20 mouse cellular contexts compared by ENCODE assay signal in the genomic region with DNA sequence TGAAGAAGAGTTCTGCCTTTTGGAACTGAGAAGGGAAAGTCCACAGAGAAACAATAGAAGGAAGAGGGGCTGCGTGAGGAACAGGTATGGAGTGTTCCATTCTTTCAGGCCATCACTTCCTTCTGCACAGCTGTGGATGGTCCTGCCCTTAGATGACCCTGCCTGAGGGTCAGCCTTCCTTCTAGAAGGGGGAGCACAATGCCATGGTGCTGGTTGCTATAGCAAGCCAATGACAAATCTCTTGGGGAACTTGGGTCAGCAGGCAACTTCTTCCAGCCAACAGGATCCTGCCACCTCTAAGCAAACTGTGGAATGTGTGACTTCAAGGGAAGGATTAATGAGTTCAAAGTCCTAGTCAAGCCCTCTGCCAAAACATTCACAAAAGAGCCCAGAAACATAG.
DNase-seq lines count a peak whose midpoint lies in the region; ATAC-seq and TF ChIP-seq lines count a peak whose summit lies in the region.
"Had no signal": no experiment of that assay in that cellular context is flagged by ENCODE, and none has a peak within 500 bp of the region (broad histone marks: within the 10 kb centered on the region; RNA-seq: fewer than 3 reads in every experiment).

No protein-coding gene starts in this region.

- H3K9me3 ChIP-seq in hindbrain, postnatal 0 days (ENCODE audit: low read length) = no peaks in the 10 kb centered on the region
- H3K9me3 ChIP-seq in hindbrain, embryonic 11.5 days (ENCODE audit: control insufficient read depth, low read length) = no peaks in the 10 kb centered on the region
- H3K9me3 ChIP-seq: embryonic facial prominence, embryonic 10.5 days; limb, embryonic 12.5 days; liver, embryonic 15.5 days; megakaryocyte, embryonic 14.5 days had no signal

- 76% methylated on average over 1 of the region's 1 CpGs for WGBS in hindbrain, postnatal 0 days
- 72% methylated on average over 1 of the region's 1 CpGs for WGBS in hindbrain, embryonic 11.5 days

- no peaks in the 10 kb centered on the region for H3K4me1 ChIP-seq in hindbrain, postnatal 0 days (ENCODE audit: insufficient read depth, low read length)
- H3K4me1 ChIP-seq in hindbrain, embryonic 11.5 days (replicated peaks; ENCODE audit: control insufficient read depth, insufficient read depth, low read length) = no peaks in the 10 kb centered on the region
- H3K4me1 ChIP-seq: liver, embryonic 15.5 days; megakaryocyte, embryonic 14.5 days had no signal

- H3K36me3 ChIP-seq in hindbrain, postnatal 0 days (ENCODE audit: insufficient read depth, low read length) = no peaks in the 10 kb centered on the region
- no peaks in the 10 kb centered on the region for H3K36me3 ChIP-seq in hindbrain, embryonic 11.5 days (ENCODE audit: control insufficient read depth, insufficient read depth, low read length)
- H3K36me3 ChIP-seq: embryonic facial prominence, embryonic 10.5 days; limb, embryonic 12.5 days; liver, embryonic 15.5 days had no signal

- no peak for DNase-seq in gastrocnemius, adult 2 months
- no peak for DNase-seq in gastrocnemius, adult 8-10 months (ENCODE audit: low spot score in 2 of 2)
- peak; percentile 38 for DNase-seq in hindbrain, postnatal 0 days (ENCODE audit: low spot score)
- no peak for DNase-seq in hindbrain, embryonic 11.5 days (ENCODE audit: low spot score)
- DNase-seq in adrenal gland, postnatal 14 days = peak; percentile 41
- peak; percentile 44 for DNase-seq in kidney, adult 9 months
- DNase-seq in yolk sac, embryonic 10.5 days (ENCODE audit: low spot score) = no peak
- DNase-seq in frontal cortex, postnatal 14 days (ENCODE audit: low spot score in 2 of 2) = no peak
- DNase-seq: cerebellum, postnatal 25 days; lung, postnatal 10 days; thymus, postnatal 14 days had no signal

- intact Hi-C loops in gastrocnemius, adult 2 months (cut with DNase I) = loop anchor here (10.0 kb wide), 1 partner anchor 1395 kb away; a partner anchor contains a TSS

- no peak overlapping the region for H3K4me2 ChIP-seq in hindbrain, postnatal 0 days (ENCODE audit: low read depth, low read length)
- no peak overlapping the region for H3K4me2 ChIP-seq in hindbrain, embryonic 11.5 days (replicated peaks; ENCODE audit: low read depth, low read length)
- H3K4me2 ChIP-seq: limb, embryonic 12.5 days; liver, embryonic 15.5 days had no signal

- H3K27ac ChIP-seq in gastrocnemius, adult 2 months = peak overlapping the region; percentile 25; the same call in 1 of the 2 replicates
- H3K27ac ChIP-seq in hindbrain, postnatal 0 days = no peak overlapping the region
- no peak overlapping the region for H3K27ac ChIP-seq in hindbrain, embryonic 11.5 days (ENCODE audit: low read depth, low read length)
- H3K27ac ChIP-seq: embryonic facial prominence, embryonic 10.5 days; left cerebral cortex, adult 2 months; limb, embryonic 12.5 days; liver, embryonic 15.5 days; stomach, postnatal 0 days had no signal

- H3K4me3 ChIP-seq in gastrocnemius, adult 2 months = no peak overlapping the region
- H3K4me3 ChIP-seq in hindbrain, postnatal 0 days (ENCODE audit: low read length) = no peak overlapping the region
- H3K4me3 ChIP-seq in hindbrain, embryonic 11.5 days (ENCODE audit: low read depth, low read length) = no peak overlapping the region
- H3K4me3 ChIP-seq: embryonic facial prominence, embryonic 10.5 days; erythroblast, embryonic 14.5 days; left cerebral cortex, adult 2 months; limb, embryonic 12.5 days; liver, embryonic 15.5 days; megakaryocyte, embryonic 14.5 days; myocyte had no signal

- TF ChIP-seq CTCF in gastrocnemius, adult 2 months (IDR thresholded peaks at IDR 0.05) = no peak
- no peak for TF ChIP-seq CTCF in hindbrain, postnatal 0 days (IDR thresholded peaks at IDR 0.05; ENCODE audit: low read depth)

- no peak overlapping the region for H3K9ac ChIP-seq in hindbrain, postnatal 0 days (replicated peaks; ENCODE audit: low read length)
- no peak overlapping the region for H3K9ac ChIP-seq in hindbrain, embryonic 11.5 days (ENCODE audit: low read depth, low read length)
- H3K9ac ChIP-seq: limb, embryonic 12.5 days; liver, embryonic 15.5 days had no signal

- ATAC-seq in hindbrain, postnatal 0 days = peak; percentile 53
- ATAC-seq in hindbrain, embryonic 11.5 days (ENCODE audit: low FRiP score) = no peak
- ATAC-seq: intestine, postnatal 0 days had no signal

- no peaks in the 10 kb centered on the region for H3K27me3 ChIP-seq in hindbrain, postnatal 0 days (ENCODE audit: insufficient read depth, low read length)
- no peaks in the 10 kb centered on the region for H3K27me3 ChIP-seq in hindbrain, embryonic 11.5 days (ENCODE audit: control insufficient read depth, insufficient read depth, low read length)
- H3K27me3 ChIP-seq: limb, embryonic 12.5 days; liver, embryonic 15.5 days had no signal

Comparison
In these comparisons a context has a peak if more than half of its experiments do, and no peak if none do; other contexts are left out.
1. DNase-seq: peak in hindbrain, postnatal 0 days (single experiment), adrenal gland, postnatal 14 days (single experiment) and kidney, adult 9 months (single experiment); none in gastrocnemius, adult 2 months (single experiment), gastrocnemius, adult 8-10 months (0 of 2), hindbrain, embryonic 11.5 days (single experiment), yolk sac, embryonic 10.5 days (single experiment) and frontal cortex, postnatal 14 days (0 of 2).